Mouse (Mus musculus) lung, postnatal 0 days (tissue): Measurements from ENCODE around the gene Pam. TPM values are rescaled to one million over a fixed set of nuclear protein-coding genes. Genes with fewer than 3 reads are reported as not detected.
"Not testable (repeated sequence)": the region's sequence is repeated elsewhere in the genome, so short reads cannot be mapped to it uniquely, and the experiment has no call there.

ENCODE experiments used
- ATAC-seq: fragments of 200-750 bp; cut with Nextera tagmentation; 2 replicates; pipeline ENCODE4 v1.8.0; 2017; ENCODE audit warnings: moderate library complexity
- DNase-seq: peaks from one replicate; pipeline ENCODE4 v3.0.0-alpha.2; 2016; ENCODE audit warnings: low spot score
- H3K27ac ChIP-seq: fragments of 300-500 bp; sonication (generic); 2 replicates; pipeline ENCODE4 v1.5.1; 2014; ENCODE audit warnings: antibody characterized with exemption, mild to moderate bottlenecking, low read length, mixed read lengths
- H3K27me3 ChIP-seq: fragments of 300-500 bp; sonication (generic); replicated peaks from 2 replicates; pipeline ENCODE4 v1.6.1; 2014; ENCODE audit warnings: low read length, mixed read lengths; ENCODE audit not compliant: insufficient read depth
- H3K36me3 ChIP-seq: fragments of 300-500 bp; sonication (generic); 2 replicates; pipeline ENCODE4 v1.6.1; 2014; ENCODE audit warnings: low read length, mixed read lengths; ENCODE audit not compliant: insufficient read depth
- H3K4me1 ChIP-seq: fragments of 300-500 bp; sonication (generic); 2 replicates; pipeline ENCODE4 v1.6.1; 2014; ENCODE audit warnings: antibody characterized with exemption, low read depth, low read length, mixed read lengths; ENCODE audit not compliant: insufficient read depth
- H3K4me2 ChIP-seq: fragments of 300-500 bp; sonication (generic); replicated peaks from 2 replicates; pipeline ENCODE4 v1.6.1; 2014; ENCODE audit warnings: low read depth, mild to moderate bottlenecking, low read length, moderate library complexity, mixed read lengths
- H3K4me3 ChIP-seq: fragments of 300-500 bp; sonication (generic); 2 replicates; pipeline ENCODE4 v1.5.1; 2014; ENCODE audit warnings: low read depth, low read length
- H3K9ac ChIP-seq: fragments of 300-500 bp; sonication (generic); replicated peaks from 2 replicates; pipeline ENCODE4 v1.6.1; 2014; ENCODE audit warnings: low read depth, mild to moderate bottlenecking
- H3K9me3 ChIP-seq: fragments of 300-500 bp; sonication (generic); 2 replicates; pipeline ENCODE4 v1.6.1; 2016; ENCODE audit warnings: low read length, mixed read lengths
- CTCF ChIP-seq: IDR thresholded peaks from 2 replicates; pipeline ENCODE4 v1.5.1; 2016; ENCODE audit warnings: antibody characterized with exemption, mild to moderate bottlenecking
- EP300 ChIP-seq: IDR thresholded peaks from 2 replicates; pipeline ENCODE4 v1.6.1; 2016; ENCODE audit warnings: antibody characterized with exemption, mild to moderate bottlenecking, control low read depth
- WGBS: fragments of 180-500 bp; shearing (Covaris S2); extraction: QIAGEN DNeasy Blood & Tissue Kit; methylation state at CpG from one replicate; pipeline ENCODE4 v1.1.7; 2014; 5-methylcytosine and 5-hydroxymethylcytosine counted together
- polyA plus RNA-seq: library from polyadenylated mRNA; unstranded; fragments of >200 nt; fragmentation: Nextera tagmentation; extraction: Ambion mirVana; gene quantifications from 2 replicates; pipeline ENCODE4 v1.2.1, GENCODE M21; 2015

The Pam gene
- polyA plus RNA-seq, 1 experiment from 2014 or later, result 90.3 TPM

- H3K27me3 ChIP-seq, H3K36me3 ChIP-seq, H3K27ac ChIP-seq, H3K4me3 ChIP-seq, H3K4me2 ChIP-seq, H3K4me1 ChIP-seq, H3K9me3 ChIP-seq, H3K9ac ChIP-seq: not testable (repeated sequence)
- 31% methylated on average over 5 of the region's 5 CpGs for WGBS
- DNase-seq, result peak; percentile 88
- ATAC-seq, result peak; percentile 66
- TF ChIP-seq EP300, result peak; percentile 63
Observed at GRCm38 (mm10) chr1:97998961-97999360, 96.5 kb downstream of the Pam start.

- Histone ChIP-seq H3K27ac (no peak overlapping the region), H3K4me1 (no peaks in the 10 kb centered on the region), H3K9me3 (no peaks in the 10 kb centered on the region), H3K4me3 (no peak overlapping the region), H3K9ac (no peak overlapping the region), H3K27me3 (no peaks in the 10 kb centered on the region), H3K4me2 (no peak overlapping the region), H3K36me3 (no peaks in the 10 kb centered on the region)
- 80% methylated on average over 1 of the region's 1 CpGs for WGBS
- ATAC-seq, result peak; percentile 60
- no peak for TF ChIP-seq CTCF
- no peak for TF ChIP-seq EP300
- DNase-seq, result peak; percentile 33
Observed at GRCm38 (mm10) chr1:97997088-97997487, 98.4 kb downstream of the Pam start.

- 44% methylated on average over 3 of the region's 3 CpGs for WGBS
- Histone ChIP-seq H3K4me2 (no peak overlapping the region), H3K27me3 (no peaks in the 10 kb centered on the region), H3K27ac (no peak overlapping the region), H3K9me3 (no peaks in the 10 kb centered on the region), H3K9ac (no peak overlapping the region), H3K4me3 (no peak overlapping the region), H3K4me1 (no peaks in the 10 kb centered on the region), H3K36me3 (no peaks in the 10 kb centered on the region)
- DNase-seq (no peak), ATAC-seq (no peak)
- no peak for TF ChIP-seq CTCF
- TF ChIP-seq EP300, result no peak
Observed at GRCm38 (mm10) chr1:97991976-97992375, 103.5 kb downstream of the Pam start.

- no peak overlapping the region for H3K27ac ChIP-seq
- no peak for DNase-seq
- no peaks in the 10 kb centered on the region for H3K27me3 ChIP-seq
- ATAC-seq, result no peak
- TF ChIP-seq CTCF (no peak), EP300 (no peak)
- H3K4me1 ChIP-seq, result no peaks in the 10 kb centered on the region
- no peak overlapping the region for H3K9ac ChIP-seq
- no peaks in the 10 kb centered on the region for H3K36me3 ChIP-seq
- WGBS, result 60% methylated on average over 1 of the region's 1 CpGs
- H3K9me3 ChIP-seq, result no peaks in the 10 kb centered on the region
- H3K4me2 ChIP-seq, result no peak overlapping the region
- H3K4me3 ChIP-seq, result no peak overlapping the region
Observed at GRCm38 (mm10) chr1:97983189-97983588, 112.3 kb downstream of the Pam start.

GRCm38 (mm10) chr1:97979422-97979821 is 116.0 kb downstream of the Pam start:
- Histone ChIP-seq H3K4me1 (no peaks in the 10 kb centered on the region), H3K4me2 (no peak overlapping the region), H3K27me3 (no peaks in the 10 kb centered on the region), H3K9me3 (no peaks in the 10 kb centered on the region), H3K9ac (no peak overlapping the region), H3K4me3 (no peak overlapping the region), H3K36me3 (no peaks in the 10 kb centered on the region), H3K27ac (no peak overlapping the region)
- TF ChIP-seq EP300 (no peak), CTCF (no peak)
- DNase-seq (no peak), ATAC-seq (no peak)
- whole genome bisulfite sequencing, result 79% methylated on average over 1 of the region's 1 CpGs

GRCm38 (mm10) chr1:97977521-97977920 is 117.9 kb downstream of the Pam start:
- no peak for ATAC-seq
- no peak for DNase-seq

GRCm38 (mm10) chr1:97976873-97977473 is 118.5 kb downstream of the Pam start:
- peak; percentile 62 for TF ChIP-seq CTCF
- no peak for TF ChIP-seq EP300
- Histone ChIP-seq H3K27ac (peak overlapping the region; percentile 64), H3K36me3 (no peaks in the 10 kb centered on the region), H3K9ac (peak overlapping the region; percentile 24), H3K9me3 (no peaks in the 10 kb centered on the region), H3K27me3 (no peaks in the 10 kb centered on the region), H3K4me2 (peak overlapping the region; percentile 64), H3K4me1 (no peaks in the 10 kb centered on the region), H3K4me3 (peak overlapping the region; percentile 54)
- WGBS, result 4% methylated on average over 38 of the region's 47 CpGs
- DNase-seq (peak; percentile 86), ATAC-seq (peak; percentile 97)

More at GRCm38 (mm10) chr1:97977521-97977920, 117.9 kb downstream of the Pam start:
- no peaks in the 10 kb centered on the region for H3K4me1 ChIP-seq
- H3K36me3 ChIP-seq, result no peaks in the 10 kb centered on the region
- no peaks in the 10 kb centered on the region for H3K27me3 ChIP-seq
- 16% methylated on average over 7 of the region's 7 CpGs for WGBS
- TF ChIP-seq CTCF (no peak), EP300 (no peak)
- no peak overlapping the region for H3K9ac ChIP-seq
- H3K9me3 ChIP-seq, result no peaks in the 10 kb centered on the region
- no peak overlapping the region for H3K27ac ChIP-seq
- peak overlapping the region; percentile 64 for H3K4me2 ChIP-seq
- peak overlapping the region; percentile 54 for H3K4me3 ChIP-seq
